Mouse (Mus musculus) C2C12 (cell line): ENCODE measurements around the gene Fbxo47.

Source experiments
- CTCF ChIP-seq: IDR thresholded peaks from one replicate; pipeline ENCODE4 v1.5.1; 2011; ENCODE audit not compliant: control insufficient read depth, insufficient read depth, insufficient read length
- FOSL1 ChIP-seq: IDR thresholded peaks from one replicate; pipeline ENCODE4 v1.8.0; 2011; ENCODE audit warnings: mild to moderate bottlenecking, low read length; ENCODE audit not compliant: poor library complexity, insufficient read depth, severe bottlenecking
- MYOG ChIP-seq: IDR thresholded peaks from one replicate; pipeline ENCODE4 v1.6.1; 2011; ENCODE audit not compliant: control insufficient read depth, insufficient read length; ENCODE audit errors: extremely low read depth
- USF1 ChIP-seq: IDR thresholded peaks from one replicate; pipeline ENCODE4 v1.6.1; 2011; ENCODE audit warnings: low read depth, mild to moderate bottlenecking, control low read depth, moderate library complexity

GRCm38 (mm10) chr11:97885296-97885915, 1.5 kb upstream of the Fbxo47 start:
- TF ChIP-seq FOSL1, result no peak
- no peak for TF ChIP-seq CTCF
- TF ChIP-seq USF1, result no peak
- TF ChIP-seq MYOG, result no peak
